Comparison of ENCODE assay signal across 7 mouse cellular contexts in genomic region chrX:73342483-73342895, GRCm38 (mm10). TPM values are rescaled to one million over a fixed set of nuclear protein-coding genes. Genes with fewer than 3 reads are reported as not detected.
DNase-seq lines count a peak whose midpoint lies in the region; ATAC-seq and TF ChIP-seq lines count a peak whose summit lies in the region.

Gene Zfp275 (plus strand): TSS chrX:73342621.

- no peaks in the 10 kb centered on the region for H3K79me2 ChIP-seq in heart, adult 2 months (replicated peaks; ENCODE audit: control insufficient read depth, insufficient read depth, low read length)

- TF ChIP-seq EP300 in heart, adult 2 months (IDR thresholded peaks at IDR 0.05; ENCODE audit: insufficient read depth, low read depth, low read length): no peak

- peak; percentile 42; the same call in 1 of the 2 replicates for TF ChIP-seq POLR2A in heart, adult 2 months (IDR thresholded peaks at IDR 0.05; ENCODE audit: insufficient read depth, low read depth, low read length)
- no peak for TF ChIP-seq POLR2A in kidney, adult 2 months (IDR thresholded peaks at IDR 0.05; ENCODE audit: low read depth, low read length)

- H3K9me3 ChIP-seq in embryonic facial prominence, embryonic 11.5 days (replicated peaks; ENCODE audit: control insufficient read depth, low read length): no peaks in the 10 kb centered on the region
- no peaks in the 10 kb centered on the region for H3K9me3 ChIP-seq in limb, embryonic 13.5 days
- no peaks in the 10 kb centered on the region for H3K9me3 ChIP-seq in midbrain, embryonic 15.5 days

- H3K4me2 ChIP-seq in embryonic facial prominence, embryonic 11.5 days (ENCODE audit: low read depth, low read length): peak within 1 kb of the TSS; percentile 58
- H3K4me2 ChIP-seq in limb, embryonic 13.5 days (replicated peaks): peak within 1 kb of the TSS; percentile 64
- peak within 1 kb of the TSS; percentile 60 for H3K4me2 ChIP-seq in midbrain, embryonic 15.5 days

- H3K36me3 ChIP-seq in embryonic facial prominence, embryonic 11.5 days (replicated peaks; ENCODE audit: control insufficient read depth, insufficient read depth, low read depth, low read length): no peaks in the 10 kb centered on the region
- no peaks in the 10 kb centered on the region for H3K36me3 ChIP-seq in heart, adult 2 months (ENCODE audit: control insufficient read depth, insufficient read depth, low read length)
- no peaks in the 10 kb centered on the region for H3K36me3 ChIP-seq in kidney, adult 2 months (ENCODE audit: control insufficient read depth, insufficient read depth, low read length)
- H3K36me3 ChIP-seq in limb, embryonic 13.5 days: no peaks in the 10 kb centered on the region; the same call in 1 of the 2 replicates
- H3K36me3 ChIP-seq in midbrain, embryonic 15.5 days (replicated peaks): no peaks in the 10 kb centered on the region

- H3K9ac ChIP-seq in embryonic facial prominence, embryonic 11.5 days (replicated peaks; ENCODE audit: low read length): peak within 1 kb of the TSS; percentile 76
- H3K9ac ChIP-seq in heart, adult 2 months (ENCODE audit: low read depth, low read length): peak within 1 kb of the TSS; percentile 93
- H3K9ac ChIP-seq in limb, embryonic 13.5 days: peak within 1 kb of the TSS; percentile 80
- H3K9ac ChIP-seq in midbrain, embryonic 15.5 days: peak within 1 kb of the TSS; percentile 63

- H3K4me1 ChIP-seq in embryonic facial prominence, embryonic 11.5 days (ENCODE audit: control insufficient read depth, insufficient read depth, low read length): no peaks in the 10 kb centered on the region
- no peaks in the 10 kb centered on the region for H3K4me1 ChIP-seq in heart, adult 2 months (ENCODE audit: control insufficient read depth, insufficient read depth, low read length)
- H3K4me1 ChIP-seq in kidney, adult 2 months (ENCODE audit: control insufficient read depth, insufficient read depth, low read length): no peaks in the 10 kb centered on the region
- peaks cover 12% of the 10 kb centered on the region for H3K4me1 ChIP-seq in limb, embryonic 13.5 days
- H3K4me1 ChIP-seq in midbrain, embryonic 15.5 days: peaks cover 15% of the 10 kb centered on the region; the same call in 1 of the 2 replicates

- ATAC-seq in embryonic facial prominence, embryonic 11.5 days (replicated peaks; ENCODE audit: insufficient number of reproducible peaks, low FRiP score, low TSS enrichment, low read depth): peak; percentile 97
- ATAC-seq in limb, embryonic 13.5 days (ENCODE audit: low FRiP score, low read depth): peak; percentile 96
- ATAC-seq in midbrain, embryonic 15.5 days (replicated peaks): peak; percentile 97

- H3K27me3 ChIP-seq in embryonic facial prominence, embryonic 11.5 days (ENCODE audit: control insufficient read depth, insufficient read depth, low read length): no peaks in the 10 kb centered on the region
- no peaks in the 10 kb centered on the region for H3K27me3 ChIP-seq in heart, adult 2 months (ENCODE audit: control insufficient read depth, insufficient read depth, low read length)
- H3K27me3 ChIP-seq in kidney, adult 2 months (replicated peaks; ENCODE audit: control insufficient read depth, insufficient read depth, low read length): no peaks in the 10 kb centered on the region
- peaks cover 15% of the 10 kb centered on the region; the same call in 1 of the 2 replicates for H3K27me3 ChIP-seq in limb, embryonic 13.5 days
- no peaks in the 10 kb centered on the region for H3K27me3 ChIP-seq in midbrain, embryonic 15.5 days (replicated peaks)

- H3K4me3 ChIP-seq in embryonic facial prominence, embryonic 11.5 days (ENCODE audit: low read depth, low read length): peak within 1 kb of the TSS; percentile 56
- peak within 1 kb of the TSS; percentile 57 for H3K4me3 ChIP-seq in heart, adult 2 months
- peak within 1 kb of the TSS; percentile 87 for H3K4me3 ChIP-seq in kidney, adult 2 months (ENCODE audit: insufficient read depth, low read depth, low read length)
- peak within 1 kb of the TSS; percentile 64 for H3K4me3 ChIP-seq in limb, embryonic 13.5 days
- peak within 1 kb of the TSS; percentile 52 for H3K4me3 ChIP-seq in midbrain, embryonic 15.5 days

- 0 out of 2 replicates have a peak within 1 kb of the TSS, but pooled peaks have one; percentile 35 for H3K27ac ChIP-seq in embryonic facial prominence, embryonic 11.5 days (replicated peaks; ENCODE audit: low read depth, low read length)
- H3K27ac ChIP-seq in heart, adult 2 months: peak within 1 kb of the TSS; percentile 67
- H3K27ac ChIP-seq in kidney, adult 2 months (ENCODE audit: insufficient read depth, low read depth, low read length): peak within 1 kb of the TSS; percentile 73; the same call in 1 of the 2 replicates
- peak within 1 kb of the TSS; percentile 67 for H3K27ac ChIP-seq in limb, embryonic 13.5 days
- H3K27ac ChIP-seq in midbrain, embryonic 15.5 days: peak within 1 kb of the TSS; percentile 82

- 18% methylated on average over 37 of the region's 37 CpGs for WGBS in embryonic facial prominence, embryonic 11.5 days
- 9% methylated on average over 37 of the region's 37 CpGs for WGBS in heart, adult 2 months
- 1% methylated on average over 35 of the region's 37 CpGs for WGBS in kidney, adult 2 months
- 10% methylated on average over 37 of the region's 37 CpGs for WGBS in limb, embryonic 13.5 days
- WGBS in midbrain, embryonic 15.5 days: 23% methylated on average over 35 of the region's 37 CpGs

- DNase-seq in adrenal gland, postnatal 10 days: peak; percentile 84
- DNase-seq in embryonic facial prominence, embryonic 11.5 days (ENCODE audit: low spot score): peak; percentile 80
- DNase-seq in heart, adult 2 months: peak; percentile 82 to 88
- peak; percentile 81 for DNase-seq in kidney, adult 2 months
- peak; percentile 73 to 79 for DNase-seq in spleen, postnatal 36 days (ENCODE audit: low spot score in 2 of 2)

- intact Hi-C loops in heart, adult 2 months (cut with DNase I): loop anchor here (10.0 kb wide), 1 partner anchor 118 kb away; the partner anchor contains the start of gene F8a

- TF ChIP-seq CTCF in heart, adult 2 months (IDR thresholded peaks at IDR 0.05): no peak
- no peak for TF ChIP-seq CTCF in kidney, adult 2 months (conservative IDR thresholded peaks at IDR 0.05; ENCODE audit: insufficient read depth, insufficient read length, low read depth, low read length)

RNA-seq across cellular contexts. Expression of gene Zfp275, which starts in this region (rescaled TPM):
- 10 to 100 TPM; 15.3 to 18.7 TPM for total RNA-seq in adrenal gland, postnatal 10 days (2021)
- polyA plus RNA-seq in embryonic facial prominence, embryonic 11.5 days (2014; fragmentation: Nextera tagmentation; extraction: Ambion mirVana): 20.2 and 20.3 TPM in 2 replicates
- total RNA-seq in heart, adult 2 months (2021): 1 to 10 TPM; 4.8 to 6.2 TPM
- polyA plus RNA-seq in heart, adult 2 months (2012; rRNA removed): 7.5 and 11.2 TPM in 2 replicates
- polyA plus RNA-seq in kidney, adult 2 months (2012; rRNA removed): 6.3 and 6.8 TPM in 2 replicates
- polyA plus RNA-seq in limb, embryonic 13.5 days (2015; fragmentation: Nextera tagmentation; extraction: Ambion mirVana): 19.6 and 23.3 TPM in 2 replicates
- 10.3 and 10.5 TPM in 2 replicates for polyA plus RNA-seq in midbrain, embryonic 15.5 days (2015; fragmentation: Nextera tagmentation; extraction: Ambion mirVana)

Comparison
In these comparisons a context has a peak if more than half of its experiments do, and no peak if none do; other contexts are left out.
1. Peak in every context shown above with its lines: DNase-seq, ATAC-seq, H3K4me3 ChIP-seq and H3K27ac ChIP-seq.